Mouse (Mus musculus): Measurements from ENCODE around the gene Hephl1.

- TF ChIP-seq CTCF (IDR thresholded peaks at IDR 0.05; ENCODE audit: borderline replicate concordance, insufficient read depth, low read depth, low read length): no peak
- no peak for TF ChIP-seq POLR2A (IDR thresholded peaks at IDR 0.05; ENCODE audit: borderline replicate concordance, insufficient read depth, low read length)
Observed at GRCm38 (mm10) chr9:15060847-15061246, 51.1 kb downstream of the Hephl1 start.

Measured in cerebellum, adult 2 months (tissue).